Mouse (Mus musculus): ENCODE results near the gene Olfr1451.
"Not testable (repeated sequence)": the region's sequence is repeated elsewhere in the genome, so short reads cannot be mapped to it uniquely, and the experiment has no call there.

The Olfr1451 gene

DNA sequence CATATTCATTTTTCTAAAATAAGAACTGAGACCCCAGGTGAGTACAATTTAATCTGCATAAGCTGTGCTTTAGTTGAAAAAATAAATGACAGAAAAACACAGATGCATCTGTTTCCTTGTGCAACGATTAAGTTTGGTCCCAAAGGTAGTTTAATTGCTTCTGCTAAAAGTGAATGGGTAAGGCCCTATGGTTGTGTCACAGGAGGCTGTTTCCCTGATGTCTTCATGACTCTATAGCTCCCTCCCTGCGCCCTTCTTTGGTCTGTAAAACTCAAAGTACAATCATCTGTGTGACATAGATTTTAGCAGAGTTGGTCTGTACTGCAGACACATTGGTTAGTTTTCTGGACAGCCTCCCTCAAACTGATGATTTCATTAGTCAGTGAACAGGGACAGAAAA is at the start of gene Olfr1451:
TSS of gene Olfr1451 (plus strand) at position 301 of the 400 bp plus-strand sequence.
- no peak for DNase-seq

DNA sequence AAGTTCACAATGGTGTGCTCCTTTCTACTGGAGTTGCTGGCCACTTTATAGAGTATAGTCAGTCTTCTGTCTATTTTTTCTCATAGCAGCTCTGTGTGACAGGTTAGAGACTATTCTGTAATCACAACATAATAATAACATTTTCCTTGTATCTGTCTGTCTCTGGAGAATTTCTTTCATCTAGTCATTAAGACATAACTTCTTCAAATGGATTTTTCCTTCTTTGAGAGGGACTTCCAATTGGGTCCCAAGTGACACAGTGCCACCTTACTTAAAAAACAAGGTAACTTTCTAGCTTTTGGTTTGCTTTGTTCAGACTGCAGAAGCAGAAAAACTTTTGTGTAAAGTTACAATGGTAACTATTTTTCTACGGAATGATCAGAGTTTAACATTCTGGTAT is 44.9 kb upstream of the Olfr1451 start, which contains the start of gene Olfr1450:
TSS of gene Olfr1450 (plus strand) at position 301 of the 400 bp plus-strand sequence.
- DNase-seq, result no peak

DNA sequence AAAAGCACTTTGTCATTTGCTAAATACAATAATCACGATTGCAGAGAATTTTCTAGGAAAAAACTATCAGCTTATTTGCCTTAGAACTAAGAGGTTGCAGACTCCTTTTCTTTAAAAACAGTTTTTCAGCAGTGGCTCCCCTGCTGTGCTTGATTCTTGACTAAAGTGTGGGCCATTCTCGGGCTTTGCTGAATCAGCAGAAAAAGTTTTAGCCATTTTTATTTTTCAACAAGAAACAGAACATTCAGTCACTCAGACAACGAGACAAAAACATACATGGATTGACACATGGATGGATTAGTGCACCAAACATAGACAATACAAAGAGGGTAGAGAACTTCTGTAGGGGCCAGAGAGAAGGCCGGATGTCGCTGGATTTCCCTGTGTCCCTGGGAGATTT is 24.7 kb upstream of the Olfr1451 start:
- DNase-seq, result not testable (repeated sequence)

DNA sequence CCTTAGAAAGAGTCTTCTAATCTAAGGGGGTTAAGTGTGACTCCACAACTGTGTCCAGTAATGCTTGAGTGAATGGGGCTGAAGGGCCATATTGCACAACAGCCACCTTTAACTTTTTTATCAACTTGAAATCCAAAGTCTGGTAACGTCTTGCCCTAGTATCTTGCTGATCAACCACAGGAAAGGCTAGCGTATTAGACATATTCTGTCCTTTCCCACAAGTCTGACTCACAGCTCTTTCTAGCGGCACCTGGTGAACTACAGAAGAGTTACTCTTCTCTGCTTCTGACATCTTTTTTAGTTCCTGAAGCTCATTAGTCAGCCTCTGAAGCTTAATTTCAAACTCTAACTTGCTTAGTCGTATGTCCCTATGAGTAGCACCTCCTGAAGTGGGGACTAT is 2.5 kb upstream of the Olfr1451 start:
- not testable (repeated sequence) for DNase-seq

- DNase-seq, result no peak
Observed at GRCm38 (mm10) chr19:13028227-13028626, 33.4 kb downstream of the Olfr1451 start, which contains the start of gene Olfr1453. Gene Olfr1453 (minus strand): TSS chr19:13028327.

Measured in lung, postnatal 10 days (tissue).